Comparison of ENCODE assay signal across 26 mouse cellular contexts in the genomic region with DNA sequence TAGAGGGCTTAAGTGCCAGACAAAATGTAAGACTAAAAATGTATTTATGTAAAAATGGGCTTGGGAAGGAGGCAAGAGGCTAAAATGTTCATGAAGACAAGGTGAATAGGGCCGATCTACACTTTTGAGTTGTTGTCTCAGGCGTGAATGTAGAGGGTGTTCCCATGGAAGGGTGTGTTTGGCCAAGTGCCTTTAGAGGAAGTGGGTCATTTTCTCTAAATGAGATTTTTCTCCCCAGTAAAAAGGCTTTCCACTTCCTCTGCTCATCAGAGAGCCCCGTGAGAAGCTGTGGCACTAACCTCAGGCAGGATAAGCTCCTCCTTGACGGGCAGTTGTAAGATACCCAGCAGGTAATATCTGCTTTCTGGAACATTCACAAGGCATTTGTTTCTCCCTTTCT.
DNase-seq lines count a peak whose midpoint lies in the region; ATAC-seq and TF ChIP-seq lines count a peak whose summit lies in the region.
"Had no signal": no experiment of that assay in that cellular context is flagged by ENCODE, and none has a peak within 500 bp of the region (broad histone marks: within the 10 kb centered on the region; RNA-seq: fewer than 3 reads in every experiment).

No protein-coding gene starts in this region.

- intact Hi-C loops in gastrocnemius, adult 2 months (cut with DNase I): no loop called here

- peak; percentile 33; the same call in 1 of the 2 replicates for ATAC-seq in granulocyte monocyte progenitor cell, adult 5-6 weeks (replicated peaks; ENCODE audit: poor library complexity, severe bottlenecking)
- ATAC-seq in megakaryocyte progenitor cell, adult 5-6 weeks (replicated peaks; ENCODE audit: poor library complexity): peak; percentile 42
- ATAC-seq: forebrain, embryonic 16.5 days; intestine, postnatal 0 days; Patski had no signal

- no peaks in the 10 kb centered on the region for H3K36me3 ChIP-seq in forebrain, embryonic 10.5 days (replicated peaks)
- H3K36me3 ChIP-seq: embryonic facial prominence, embryonic 12.5 days; embryonic facial prominence, embryonic 15.5 days; forebrain, embryonic 12.5 days; G1E; heart, embryonic 10.5 days; heart, embryonic 13.5 days; hindbrain, embryonic 12.5 days; hindbrain, embryonic 15.5 days had no signal

- no peak for TF ChIP-seq CTCF in gastrocnemius, adult 2 months (IDR thresholded peaks at IDR 0.05)

- DNase-seq in gastrocnemius, adult 2 months: no peak
- DNase-seq in gastrocnemius, postnatal 4 days (ENCODE audit: low spot score in 2 of 2): no peak
- DNase-seq in urinary bladder, postnatal 36 days (ENCODE audit: low spot score in 2 of 2): no peak
- no peak for DNase-seq in forebrain, embryonic 10.5 days (ENCODE audit: extremely low spot score, low spot score)
- DNase-seq: adrenal gland, postnatal 10 days; B cell, adult 2 months; cerebellum, adult 11 months; cerebellum, adult 2 months; gastrocnemius, postnatal 14 days; heart, adult 2 months; heart, postnatal 14 days; heart, postnatal 4 days had no signal

- peak overlapping the region; percentile 31; the same call in 1 of the 2 replicates for H3K27ac ChIP-seq in gastrocnemius, adult 2 months
- no peak overlapping the region for H3K27ac ChIP-seq in forebrain, embryonic 10.5 days
- H3K27ac ChIP-seq: embryonic facial prominence, embryonic 12.5 days; embryonic facial prominence, embryonic 15.5 days; forebrain, embryonic 12.5 days; heart, adult 2 months; heart, embryonic 10.5 days; heart, embryonic 13.5 days; hindbrain, embryonic 12.5 days; hindbrain, embryonic 15.5 days had no signal

- no peak overlapping the region for H3K4me3 ChIP-seq in gastrocnemius, adult 2 months
- no peak overlapping the region for H3K4me3 ChIP-seq in forebrain, embryonic 10.5 days
- H3K4me3 ChIP-seq: embryonic facial prominence, embryonic 12.5 days; embryonic facial prominence, embryonic 15.5 days; forebrain, embryonic 12.5 days; heart, adult 2 months; heart, embryonic 10.5 days; heart, embryonic 13.5 days; hindbrain, embryonic 12.5 days; hindbrain, embryonic 15.5 days had no signal

- H3K9me3 ChIP-seq in forebrain, embryonic 10.5 days: no peaks in the 10 kb centered on the region
- H3K9me3 ChIP-seq: embryonic facial prominence, embryonic 12.5 days; embryonic facial prominence, embryonic 15.5 days; forebrain, embryonic 12.5 days; G1E; heart, embryonic 10.5 days; heart, embryonic 13.5 days; hindbrain, embryonic 12.5 days; hindbrain, embryonic 15.5 days had no signal

- H3K27me3 ChIP-seq in forebrain, embryonic 10.5 days (ENCODE audit: poor library complexity, severe bottlenecking): no peaks in the 10 kb centered on the region
- H3K27me3 ChIP-seq: CH12.LX; embryonic facial prominence, embryonic 12.5 days; embryonic facial prominence, embryonic 15.5 days; forebrain, embryonic 12.5 days; heart, embryonic 13.5 days; hindbrain, embryonic 12.5 days; hindbrain, embryonic 15.5 days; Patski had no signal

- no peaks in the 10 kb centered on the region for H3K4me1 ChIP-seq in forebrain, embryonic 10.5 days
- H3K4me1 ChIP-seq: embryonic facial prominence, embryonic 15.5 days; forebrain, embryonic 12.5 days; heart, embryonic 10.5 days; hindbrain, embryonic 12.5 days; hindbrain, embryonic 15.5 days had no signal

- WGBS in forebrain, embryonic 10.5 days: 85% methylated on average over 4 of the region's 4 CpGs
